Mouse (Mus musculus): ENCODE results near the gene Paqr8.

DNA sequence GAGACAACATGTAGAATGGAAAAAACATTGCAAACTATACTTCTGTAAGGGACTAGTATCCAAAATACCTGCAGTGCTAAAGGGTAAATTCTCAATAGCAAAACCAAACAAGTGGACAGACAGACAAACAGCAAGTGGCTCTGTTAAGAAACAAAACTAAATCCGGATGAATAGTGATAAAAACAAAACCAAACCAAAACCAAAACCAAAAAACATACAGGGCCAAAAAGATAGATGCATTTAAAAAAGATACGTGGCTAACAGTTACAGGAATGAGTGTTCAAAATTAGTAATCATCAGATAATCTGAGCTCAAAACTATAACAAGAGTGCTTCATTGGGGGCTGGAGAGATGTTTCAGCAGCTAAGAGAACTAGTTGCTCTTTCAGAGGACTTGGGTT, 79.2 kb downstream of the Paqr8 start:
- TF ChIP-seq FLI1 (IDR thresholded peaks at IDR 0.05; ENCODE audit: low read length): no peak
- no peak for TF ChIP-seq GATA1 (IDR thresholded peaks at IDR 0.05; ENCODE audit: borderline replicate concordance, low read length)
